Mouse (Mus musculus) olfactory bulb, adult 2 months (tissue): ENCODE data around the gene Arhgap22.

Source experiments
- CTCF ChIP-seq: fragments of 200-500 bp; IDR thresholded peaks from 2 replicates; pipeline ENCODE4 v1.5.1; 2012; ENCODE audit warnings: low read depth, mild to moderate bottlenecking, low read length, moderate library complexity; ENCODE audit not compliant: insufficient read depth
- POLR2A ChIP-seq: fragments of 200-500 bp; IDR thresholded peaks from 2 replicates; pipeline ENCODE4 v1.6.1; 2012; ENCODE audit warnings: mild to moderate bottlenecking, low read depth, low read length, moderate library complexity; ENCODE audit not compliant: insufficient read depth

GRCm38 (mm10) chr14:33358891-33359290, 145.1 kb downstream of the Arhgap22 start:
- no peak for TF ChIP-seq CTCF
- no peak for TF ChIP-seq POLR2A
